Mouse (Mus musculus): ENCODE measurements around the gene Trpv6.

The Trpv6 gene

DNA sequence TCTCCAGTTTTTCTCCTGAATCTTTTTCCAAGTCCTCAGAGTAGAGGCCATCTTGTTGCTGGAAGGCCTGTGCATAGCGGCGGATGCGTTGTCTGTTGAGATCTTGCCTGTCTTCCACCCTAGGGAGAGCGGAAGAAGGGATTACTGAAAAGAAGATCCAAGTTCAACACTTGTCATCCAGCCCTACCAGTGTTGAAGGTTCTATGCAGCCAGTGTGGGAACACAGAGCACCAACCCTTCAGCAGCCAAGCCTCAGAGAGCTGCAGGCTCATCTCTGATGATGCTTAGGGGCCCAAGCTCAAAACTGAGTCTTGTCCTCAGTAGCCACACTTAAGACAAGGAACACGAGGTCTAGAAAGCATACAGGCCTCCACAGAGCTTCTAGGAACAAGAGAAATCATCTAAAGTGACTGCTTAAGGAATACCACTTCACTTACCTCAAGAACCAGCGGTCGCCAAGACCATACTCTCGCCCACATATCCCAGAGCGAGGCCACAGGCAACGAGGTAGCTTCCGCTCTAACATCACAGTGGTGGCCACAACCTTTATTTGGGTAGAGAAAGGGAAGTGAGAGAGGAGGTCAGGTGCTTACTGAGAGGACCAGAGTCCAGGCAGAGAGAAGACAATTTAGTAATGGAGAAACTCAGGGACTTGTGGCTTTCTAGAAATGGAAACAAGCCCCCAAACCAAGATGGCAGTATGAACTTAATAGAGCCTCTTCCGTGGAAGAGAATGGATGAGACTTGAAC lies 14.8 kb downstream of the Trpv6 start:
- DNase-seq, result no peak

DNA sequence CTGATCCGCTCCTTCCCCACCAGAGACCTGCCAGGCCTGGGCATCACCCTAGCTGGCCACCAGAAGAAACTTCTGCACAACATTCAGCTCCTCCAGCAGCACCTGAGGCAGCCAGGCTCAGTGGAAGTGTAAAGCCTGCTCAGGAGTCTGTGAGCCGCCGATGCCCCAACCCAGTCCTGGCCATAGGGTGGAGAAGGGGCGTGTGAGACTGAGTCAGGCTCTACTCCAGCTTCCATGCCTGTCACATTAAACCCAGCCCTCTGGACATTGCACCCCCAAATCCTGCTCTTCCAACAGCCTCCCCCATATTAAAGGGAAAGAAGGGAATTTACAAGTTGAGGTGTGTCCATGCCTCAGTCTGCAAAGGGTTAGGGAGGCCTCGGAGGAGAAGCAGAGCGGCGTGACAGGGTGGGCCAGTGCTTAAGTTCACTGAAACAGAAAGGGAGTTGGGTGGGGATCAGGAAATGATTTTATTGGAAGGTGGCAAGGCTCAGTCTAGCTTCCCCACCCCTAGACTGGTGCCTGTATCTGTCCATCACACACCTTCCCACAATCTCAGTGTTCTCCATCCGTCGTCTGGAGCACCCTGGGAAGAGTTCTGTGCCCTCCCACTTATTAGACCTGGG lies 15.9 kb downstream of the Trpv6 start:
- no peak for DNase-seq

- no peak for DNase-seq
Observed at GRCm38 (mm10) chr6:41607637-41608036, 28.6 kb downstream of the Trpv6 start.

- peak; percentile 77 for DNase-seq
Observed at GRCm38 (mm10) chr6:41606214-41606613, 30.0 kb downstream of the Trpv6 start.

DNA sequence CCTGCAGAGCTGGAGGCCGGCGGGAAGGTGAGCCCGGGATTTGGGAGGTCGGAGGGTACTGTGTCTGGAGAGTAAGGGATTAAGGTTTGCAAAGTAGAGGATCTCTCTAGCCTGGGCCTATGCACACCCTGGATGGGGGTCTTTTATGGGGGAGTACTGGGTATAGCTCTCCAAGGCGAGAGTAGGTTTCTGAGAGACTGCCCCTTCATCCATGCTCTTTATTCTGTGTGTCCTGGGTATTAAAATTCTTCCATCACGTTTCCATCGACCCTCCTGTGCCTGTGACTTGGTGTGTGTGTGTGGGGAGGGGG lies 30.5 kb downstream of the Trpv6 start:
- DNase-seq, result no peak

DNA sequence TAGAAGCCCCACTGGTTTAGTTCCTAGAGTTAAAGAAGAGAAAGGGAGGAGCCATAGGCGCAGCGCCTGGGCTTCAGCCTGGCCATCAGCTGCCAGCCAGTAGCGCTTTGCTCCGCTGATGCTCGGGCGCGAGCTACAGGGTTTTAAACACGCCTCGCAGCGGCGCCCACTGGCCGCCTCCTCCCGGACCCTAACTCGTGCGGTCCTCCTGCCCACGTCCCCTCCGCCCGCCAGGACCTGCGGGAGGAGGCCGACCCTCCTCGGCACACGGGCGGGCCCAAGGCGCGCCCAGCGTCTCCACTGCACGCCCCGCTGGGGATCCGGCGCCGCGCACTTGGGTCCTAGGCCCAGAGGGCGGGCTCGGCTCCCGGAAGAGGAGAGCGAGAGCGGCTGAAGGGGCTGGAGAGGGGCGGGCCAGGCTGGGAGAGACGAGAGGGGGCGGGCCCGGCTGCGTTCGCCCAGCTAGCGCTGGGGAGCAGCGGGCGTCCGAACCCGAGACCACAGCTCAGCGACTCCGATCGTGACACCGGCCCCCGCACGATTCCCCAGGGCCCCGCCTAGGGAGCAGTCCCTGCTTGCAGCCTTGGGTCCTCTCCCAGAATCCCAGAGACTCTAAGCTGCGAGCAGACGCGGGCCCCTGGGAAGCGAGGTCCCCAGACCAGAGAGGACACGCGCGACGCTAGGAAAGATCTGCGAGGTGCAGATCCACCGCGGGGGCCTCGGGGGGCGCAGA lies 31.0 kb downstream of the Trpv6 start, which contains the start of gene Ephb6:
Gene Ephb6, plus strand, starts transcription at position 422 of the 733 bp plus-strand sequence.
- DNase-seq, result peak; percentile 87

DNA sequence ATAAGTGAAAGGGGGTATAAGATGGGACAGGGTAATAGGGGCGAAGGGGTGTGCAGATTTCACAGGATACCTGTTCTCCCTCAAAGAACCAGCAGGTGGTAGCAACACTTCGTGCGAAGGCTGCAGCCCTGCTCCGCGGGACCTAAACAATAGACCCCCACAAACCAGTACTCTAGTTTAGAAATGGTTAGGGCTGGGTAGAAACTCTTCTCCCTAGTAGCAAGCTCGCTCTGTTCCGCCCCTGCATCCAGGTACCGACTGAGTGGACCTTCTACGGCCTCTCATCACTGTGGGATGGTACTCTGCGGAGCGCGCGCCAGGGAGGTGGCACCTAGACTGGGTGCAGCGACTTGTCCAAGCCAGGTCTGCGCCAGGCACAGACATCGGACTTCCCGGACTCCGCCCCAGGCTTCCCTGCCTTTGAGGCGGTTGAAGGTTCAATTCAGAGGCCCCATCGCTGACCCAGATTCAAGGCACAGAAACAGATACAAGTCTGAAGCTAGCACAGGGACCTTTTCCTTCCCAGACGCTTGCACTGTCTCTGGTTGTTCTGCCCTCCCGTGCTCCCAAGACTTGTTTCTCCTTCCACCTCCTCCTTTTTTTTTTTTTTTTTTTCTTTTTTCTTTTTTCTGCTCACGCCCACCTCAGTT lies 31.7 kb downstream of the Trpv6 start:
- peak; percentile 54 for DNase-seq

DNA sequence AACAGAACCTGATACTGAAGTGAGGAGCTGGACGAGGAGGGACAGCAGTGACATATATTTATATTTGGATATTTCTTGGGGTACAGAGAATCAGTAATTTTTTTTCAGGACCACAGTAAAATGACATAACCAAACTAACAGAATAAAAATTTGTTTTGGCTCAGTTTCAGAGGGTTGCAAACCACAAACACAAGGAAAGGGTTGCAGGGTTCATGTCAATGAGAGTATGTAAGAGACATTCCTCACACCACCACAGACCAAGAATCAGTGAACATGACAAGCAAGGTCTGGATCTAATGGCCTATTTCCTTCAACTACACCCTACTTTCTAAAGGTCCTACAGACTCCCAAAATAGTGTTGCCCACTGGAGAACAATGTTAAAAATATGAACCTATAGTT lies 54.0 kb downstream of the Trpv6 start:
- no peak for DNase-seq

DNA sequence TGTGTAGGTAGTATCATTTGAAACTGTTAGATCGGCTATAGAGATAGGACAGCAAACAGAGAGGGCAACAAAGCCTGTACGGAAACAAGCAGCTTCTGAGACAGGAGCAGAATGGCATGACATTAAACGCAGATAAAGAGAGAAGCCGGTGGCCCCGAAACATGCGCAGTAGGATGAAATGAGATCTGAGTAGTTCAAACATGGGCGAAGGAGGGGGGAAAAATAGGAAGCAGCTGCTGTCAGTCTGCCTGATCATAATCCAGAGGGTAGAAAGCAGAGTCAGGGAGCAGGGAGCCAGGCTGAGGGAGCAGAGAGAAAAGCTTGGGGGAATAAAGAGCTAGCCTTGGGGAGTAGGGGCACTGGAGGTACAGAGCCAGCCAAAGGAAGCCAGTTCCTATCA lies 54.9 kb downstream of the Trpv6 start:
- DNase-seq, result no peak

- DNase-seq, result no peak
Observed at GRCm38 (mm10) chr6:41577297-41577696, 58.9 kb downstream of the Trpv6 start.

GRCm38 (mm10) chr6:41576526-41577097 lies 59.6 kb downstream of the Trpv6 start:
- no peak for DNase-seq

Measured in lung, postnatal 10 days (tissue).